Mouse (Mus musculus) liver, adult (tissue): Measurements from ENCODE around the gene Lipn.
A peak's percentile ranks its signal among the peaks of the same experiment; 100 is the strongest.

Experiments used
- GATA4 ChIP-seq: IDR thresholded peaks from 2 replicates; pipeline ENCODE4 v1.6.1; 2014; ENCODE audit warnings: mild to moderate bottlenecking, low read length; ENCODE audit not compliant: insufficient replicate concordance

Gene Lipn

GRCm38 (mm10) chr19:34066779-34067472 is at the start of gene Lipn:
TSS of gene Lipn (plus strand) at chr19:34067358.
- TF ChIP-seq GATA4, result no peak

GRCm38 (mm10) chr19:34021440-34022172 is 45.6 kb upstream of the Lipn start:
- TF ChIP-seq GATA4, result peak; percentile 20; the same call in 1 of the 2 replicates

DNA sequence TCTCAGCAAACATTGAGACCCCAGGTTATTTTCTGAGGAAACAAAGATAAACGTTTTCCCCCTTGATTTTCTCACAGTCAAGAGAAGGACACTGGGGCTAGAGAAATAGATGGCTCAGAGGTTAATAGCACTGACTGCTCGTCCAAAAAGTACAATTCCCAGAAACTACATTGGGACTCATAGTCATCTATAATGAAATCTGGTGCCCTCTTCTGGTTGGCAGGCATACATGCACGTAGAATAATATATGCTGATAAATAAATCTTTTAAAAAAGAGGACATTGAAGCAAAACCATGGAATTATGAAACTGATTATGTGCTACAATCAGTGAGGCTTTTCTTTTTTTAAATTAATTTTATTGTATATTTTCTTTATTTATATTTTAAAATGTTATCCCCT is 44.4 kb upstream of the Lipn start:
- TF ChIP-seq GATA4, result no peak

GRCm38 (mm10) chr19:34039731-34040130 is 27.4 kb upstream of the Lipn start:
- no peak for TF ChIP-seq GATA4

DNA sequence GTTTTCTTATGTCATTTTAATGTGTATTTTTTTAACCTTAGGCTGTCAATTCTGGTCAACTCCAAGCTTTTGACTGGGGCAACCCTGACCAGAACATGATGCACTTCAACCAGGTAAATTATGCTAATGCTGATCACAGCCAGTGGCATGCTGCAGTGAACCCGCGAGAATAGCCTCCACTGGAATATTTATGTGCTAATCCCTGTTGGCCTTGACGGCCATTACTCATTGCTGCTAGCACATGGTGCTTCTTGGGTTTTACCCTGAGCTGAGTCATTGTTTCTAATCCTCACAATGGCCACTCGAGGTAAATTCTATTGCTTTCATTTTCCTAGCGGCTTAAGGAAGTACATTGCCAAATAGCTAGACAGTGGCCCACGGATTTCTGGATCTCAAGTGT is 24.1 kb upstream of the Lipn start:
- TF ChIP-seq GATA4, result no peak

- TF ChIP-seq GATA4, result no peak
Measured at GRCm38 (mm10) chr19:34049371-34050039, 17.7 kb upstream of the Lipn start.

- no peak for TF ChIP-seq GATA4
Measured at GRCm38 (mm10) chr19:34051502-34051901, 15.7 kb upstream of the Lipn start.

DNA sequence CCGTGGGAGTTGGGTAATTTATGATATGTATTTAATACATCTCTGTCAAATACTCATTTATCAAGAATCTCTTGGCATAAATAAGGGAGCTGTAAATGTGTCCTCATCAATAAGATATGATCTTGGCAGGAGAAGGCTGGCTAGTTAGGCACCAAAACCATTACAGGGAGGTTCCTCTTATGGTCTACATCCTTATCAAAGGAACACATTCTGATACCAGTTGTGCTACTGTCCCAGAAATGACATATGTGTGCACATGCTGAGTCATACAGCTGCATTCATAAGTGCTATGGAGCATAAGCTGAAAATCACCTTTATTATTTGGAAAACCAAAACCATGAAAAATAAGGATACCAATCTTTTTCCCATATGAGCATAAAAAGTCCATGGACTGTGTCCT is 3.6 kb upstream of the Lipn start:
- TF ChIP-seq GATA4, result no peak

- no peak for TF ChIP-seq GATA4
Measured at GRCm38 (mm10) chr19:34064059-34064458, 3.1 kb upstream of the Lipn start.

DNA sequence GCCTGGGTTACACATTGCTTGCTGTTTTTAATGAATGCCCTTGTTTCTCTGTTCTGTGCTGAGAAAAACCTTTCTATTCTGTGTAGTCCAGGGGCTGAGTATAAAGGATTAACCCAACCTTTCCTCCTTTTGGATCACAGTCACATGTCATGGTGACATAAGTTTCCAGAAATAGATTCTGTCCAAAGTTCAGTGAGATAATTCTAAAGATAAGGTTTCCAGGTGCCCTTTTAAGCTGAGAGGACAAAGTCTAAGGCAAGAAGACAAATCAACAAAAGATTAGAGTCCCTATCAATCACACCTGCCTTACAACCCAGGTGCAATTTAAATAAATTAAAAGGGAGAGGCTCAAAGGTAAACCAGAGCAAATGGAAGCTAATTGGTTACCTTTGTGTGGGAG is 7.1 kb downstream of the Lipn start:
- no peak for TF ChIP-seq GATA4

DNA sequence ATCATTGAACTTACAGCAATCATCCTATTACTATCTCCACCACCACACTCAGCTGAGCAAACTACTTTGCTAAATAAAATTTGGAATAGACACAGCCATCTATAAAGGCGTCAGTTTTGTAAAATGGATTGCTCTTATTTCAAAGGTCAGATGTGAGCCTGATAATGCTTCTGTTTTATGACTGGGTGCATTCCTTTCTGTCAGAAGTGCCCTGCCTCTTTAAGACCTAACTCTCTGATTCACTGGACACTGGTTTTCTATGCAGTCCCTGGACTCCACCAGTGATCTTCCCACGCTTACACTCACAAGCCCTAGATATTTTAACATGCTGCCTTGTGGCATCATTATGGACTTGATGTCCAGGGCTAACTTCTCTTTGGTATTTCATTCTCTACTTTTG is 11.0 kb downstream of the Lipn start:
- TF ChIP-seq GATA4, result no peak

DNA sequence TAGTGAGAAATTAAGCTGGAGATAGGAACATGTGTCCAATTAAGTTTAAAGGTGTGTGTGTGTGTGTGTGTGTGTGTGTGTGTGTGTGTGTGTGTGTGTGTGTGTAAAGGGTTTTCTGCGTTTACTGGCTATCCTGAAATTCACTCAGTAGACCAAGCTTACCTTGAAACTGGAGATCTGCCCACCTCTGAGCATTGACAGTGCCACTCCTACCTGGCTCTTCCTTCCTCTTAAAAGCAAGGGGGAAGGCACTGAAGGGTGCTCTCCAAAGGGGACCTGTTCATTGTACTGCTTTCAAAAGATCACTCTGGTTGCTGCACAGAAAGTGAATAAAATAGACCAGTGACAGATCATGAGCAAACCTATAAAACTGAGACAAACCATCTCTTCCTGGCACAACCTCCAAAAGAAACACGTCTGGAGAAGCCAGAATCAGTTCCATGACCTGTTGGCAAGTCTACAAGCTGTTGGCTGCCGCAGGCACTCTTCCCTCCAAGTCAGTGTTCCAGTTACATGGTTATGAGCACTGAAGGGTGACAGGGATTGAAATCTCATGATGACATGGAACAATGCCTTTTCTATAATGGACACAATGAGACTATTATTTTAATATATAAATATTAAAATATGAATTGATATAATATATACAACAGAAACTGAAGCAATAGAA is 22.0 kb downstream of the Lipn start:
- no peak for TF ChIP-seq GATA4

- TF ChIP-seq GATA4, result no peak
Measured at GRCm38 (mm10) chr19:34095381-34095780, 28.2 kb downstream of the Lipn start.

DNA sequence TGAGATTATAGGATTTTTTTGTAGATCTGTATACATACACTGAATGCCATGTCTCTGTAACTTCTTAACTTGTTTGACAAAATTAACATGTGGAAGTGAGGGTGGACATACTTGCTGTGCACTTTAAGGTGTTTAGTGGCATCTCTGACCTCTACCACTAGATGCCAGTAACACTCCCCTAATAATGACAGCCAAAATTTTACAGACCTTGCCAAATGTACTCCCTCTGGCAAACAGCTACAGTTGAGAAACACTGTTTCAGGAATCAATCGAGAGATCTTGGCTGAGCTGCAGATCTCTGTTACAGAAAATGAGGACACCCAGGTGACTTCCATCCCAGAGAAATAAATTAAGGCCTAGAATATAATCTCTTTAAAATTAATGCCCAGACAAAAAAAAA is 29.1 kb downstream of the Lipn start:
- no peak for TF ChIP-seq GATA4

GRCm38 (mm10) chr19:34100633-34101032 is 33.5 kb downstream of the Lipn start, which contains the start of gene Lipm:
TSS of gene Lipm (plus strand) at chr19:34100933.
- TF ChIP-seq GATA4, result no peak
